Mouse (Mus musculus): ENCODE measurements around the gene Eps8l3.
A peak's percentile ranks its signal among the peaks of the same experiment; 100 is the strongest.
"Not testable (repeated sequence)": the region's sequence is repeated elsewhere in the genome, so short reads cannot be mapped to it uniquely, and the experiment has no call there.

The Eps8l3 gene

DNA sequence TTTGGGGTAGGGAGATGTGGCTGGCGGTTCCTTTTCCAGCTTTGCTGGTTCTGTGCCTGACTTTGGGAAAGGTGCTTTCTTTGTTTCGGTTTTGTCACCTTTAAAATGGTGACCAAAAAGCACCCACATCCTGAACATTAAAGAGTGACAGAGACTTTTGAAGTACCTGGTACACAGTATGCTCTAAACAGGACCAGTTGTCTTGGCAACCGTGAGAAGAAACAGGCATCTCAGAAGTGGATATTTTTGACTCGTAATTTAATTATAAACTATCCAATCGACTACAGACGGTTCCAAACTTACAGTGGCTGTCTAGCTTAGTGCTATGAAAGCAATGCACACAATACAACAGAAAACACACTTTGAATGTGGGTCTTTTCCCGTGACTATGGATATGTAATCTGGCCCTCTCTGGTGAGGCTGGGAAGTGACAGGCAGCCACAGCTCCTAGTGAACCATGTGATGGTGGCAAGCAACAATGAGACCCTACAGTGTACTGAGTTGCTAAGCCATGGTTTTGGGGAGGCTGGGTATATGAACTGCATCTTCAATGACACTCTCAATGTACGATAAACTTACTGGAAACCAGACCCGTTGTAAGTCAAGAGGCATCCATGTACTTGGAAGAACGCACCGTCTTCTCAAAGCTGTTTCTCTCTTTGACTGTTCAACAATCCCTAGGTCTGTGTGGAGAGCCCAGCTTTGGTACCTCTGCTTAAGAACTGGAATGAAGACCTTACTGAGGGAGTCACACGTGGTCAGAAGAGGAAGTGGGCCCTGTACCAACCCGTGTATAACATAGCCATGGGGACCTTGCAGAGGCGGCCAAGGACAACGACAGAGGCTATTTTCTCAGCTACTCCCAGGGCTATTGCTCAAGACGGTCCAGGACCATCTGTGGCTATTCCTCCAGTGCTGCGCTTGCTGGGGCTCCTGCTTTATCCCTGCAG lies 23.5 kb upstream of the Eps8l3 start:
- DNase-seq (ENCODE audit: low spot score in 2 of 2) = no peak

GRCm38 (mm10) chr3:107855368-107855767 lies 21.7 kb upstream of the Eps8l3 start:
- no peak for DNase-seq (ENCODE audit: low spot score in 2 of 2)

GRCm38 (mm10) chr3:107857646-107858045 lies 19.4 kb upstream of the Eps8l3 start:
- no peak for DNase-seq (ENCODE audit: low spot score in 2 of 2)

DNA sequence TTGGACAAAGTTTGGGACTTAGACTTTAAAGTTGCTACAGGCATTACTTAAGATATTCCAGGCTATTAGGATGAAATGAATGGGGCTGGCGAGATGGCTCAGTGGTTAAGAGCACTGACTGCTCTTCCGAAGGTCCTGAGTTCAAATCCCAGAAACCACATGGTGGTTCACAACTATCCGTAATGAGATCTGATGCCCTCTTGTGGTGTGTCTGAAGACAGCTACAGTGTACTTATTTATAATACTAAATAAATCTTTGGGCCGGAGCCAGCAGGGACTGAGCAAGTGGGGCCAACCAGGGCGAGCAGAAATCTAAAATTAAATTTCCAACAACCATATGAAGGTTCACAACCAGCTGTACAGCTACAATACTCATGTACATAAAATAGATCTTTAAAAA lies 15.5 kb upstream of the Eps8l3 start:
- DNase-seq (ENCODE audit: low spot score in 2 of 2) = not testable (repeated sequence)

DNA sequence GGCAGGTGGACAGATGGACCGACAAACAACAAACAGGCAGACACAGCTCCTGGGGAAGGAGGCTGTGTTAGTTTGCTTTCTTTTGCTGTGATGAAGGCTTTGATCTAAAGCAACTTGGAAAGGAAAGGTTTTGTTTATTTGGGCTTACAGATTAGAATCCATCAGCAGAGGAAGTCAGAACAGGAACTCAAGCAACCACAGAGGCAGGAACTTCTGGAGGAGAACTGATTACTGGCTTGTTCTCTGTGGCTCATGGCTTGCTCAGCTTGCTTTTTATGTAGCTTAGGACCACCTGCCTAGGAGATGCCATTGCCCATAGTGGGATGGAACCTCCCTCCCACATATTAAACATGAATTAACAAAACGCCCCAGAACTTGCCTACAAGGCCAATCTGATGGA lies 14.6 kb upstream of the Eps8l3 start:
- no peak for DNase-seq (ENCODE audit: low spot score in 2 of 2)

GRCm38 (mm10) chr3:107863471-107863870 lies 13.6 kb upstream of the Eps8l3 start:
- no peak for DNase-seq (ENCODE audit: low spot score in 2 of 2)

- DNase-seq (ENCODE audit: low spot score in 2 of 2) = peak; percentile 75 to 89
These were observed 13.0 kb upstream of the Eps8l3 start for GRCm38 (mm10) chr3:107863898-107864603.

DNA sequence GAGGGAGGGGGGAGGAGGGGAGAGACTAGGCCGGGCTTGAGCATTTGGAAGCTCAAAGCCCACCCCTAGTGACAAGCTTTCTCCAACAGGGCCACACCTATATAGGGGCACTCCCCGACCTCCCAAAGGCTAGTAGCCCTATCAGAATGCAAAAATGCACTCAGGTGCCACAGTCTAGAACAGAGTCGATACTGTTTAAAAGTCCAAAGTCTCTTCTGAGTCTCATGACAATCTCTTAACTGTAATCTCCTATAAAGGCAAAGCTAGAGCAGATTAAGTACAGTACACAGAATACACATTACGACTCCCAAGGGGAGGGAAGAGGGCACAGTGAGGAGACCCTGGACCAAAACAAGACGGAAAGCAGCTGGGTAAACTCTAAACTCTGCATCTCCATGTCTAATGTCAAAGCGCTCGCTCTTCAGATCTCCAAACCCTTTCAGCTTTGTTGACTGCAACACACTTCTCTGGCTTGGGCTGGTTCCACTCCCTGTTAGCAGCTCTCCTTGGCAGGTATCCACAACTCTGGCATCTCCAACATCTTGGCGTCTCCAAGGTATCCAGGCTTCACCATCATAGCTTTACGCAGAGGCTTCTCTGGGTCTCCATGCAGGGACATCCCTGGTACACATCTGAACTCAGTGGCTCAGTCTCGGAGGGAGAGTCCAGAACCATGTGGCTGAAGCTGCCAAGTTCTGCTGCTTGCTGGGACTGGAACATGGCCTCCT lies 11.5 kb upstream of the Eps8l3 start:
- no peak for DNase-seq (ENCODE audit: low spot score in 2 of 2)

- peak; percentile 79 to 89 for DNase-seq (ENCODE audit: low spot score in 2 of 2)
These were observed 9.9 kb upstream of the Eps8l3 start for GRCm38 (mm10) chr3:107867086-107867485.

DNA sequence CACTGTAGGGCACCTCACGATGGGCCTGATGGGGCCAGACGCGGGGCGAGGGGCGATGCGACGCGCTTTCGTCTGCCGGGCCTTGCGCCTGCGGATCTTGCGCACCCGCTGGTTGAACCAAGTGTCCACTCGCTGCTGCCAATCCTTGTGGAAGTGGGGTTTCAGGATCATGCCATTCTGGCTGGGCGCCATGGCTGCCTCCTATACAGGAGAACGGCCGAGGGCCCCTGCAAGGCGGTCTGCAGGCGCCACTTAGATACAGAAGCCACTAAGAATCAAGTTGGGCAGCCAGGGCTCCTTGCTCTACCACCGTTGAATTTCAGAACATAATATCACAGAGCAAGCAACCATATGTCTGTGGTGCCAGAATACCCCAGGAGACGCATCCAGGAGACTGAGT lies 8.6 kb upstream of the Eps8l3 start:
- DNase-seq (ENCODE audit: low spot score in 2 of 2) = no peak

DNA sequence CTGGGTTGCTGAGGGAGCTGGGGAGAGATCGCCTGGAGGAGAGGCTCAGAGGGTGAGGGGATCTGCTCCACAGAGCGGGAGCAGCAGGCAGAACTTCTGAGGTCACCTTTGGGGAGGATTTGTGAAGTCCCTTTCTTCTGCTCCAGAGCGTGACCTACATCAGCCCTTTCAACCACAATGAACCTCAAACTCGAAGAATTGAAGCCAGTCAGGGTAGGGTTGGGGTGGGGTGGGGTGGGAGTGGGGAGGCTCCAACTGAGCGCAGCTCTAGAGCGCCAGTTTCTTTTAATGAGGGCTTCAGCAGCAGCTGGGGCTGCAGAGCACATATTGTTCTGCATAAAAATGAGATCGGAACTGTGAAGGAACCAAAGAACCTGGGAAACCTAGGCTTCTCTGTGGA lies 7.9 kb upstream of the Eps8l3 start:
- no peak for DNase-seq (ENCODE audit: low spot score in 2 of 2)

GRCm38 (mm10) chr3:107869925-107870324 lies 7.1 kb upstream of the Eps8l3 start:
- no peak for DNase-seq (ENCODE audit: low spot score in 2 of 2)

- peak in 1 of 2 experiments; percentile 58 for DNase-seq (ENCODE audit: low spot score in 2 of 2)
These were observed 3.4 kb upstream of the Eps8l3 start for GRCm38 (mm10) chr3:107873335-107874251.

DNA sequence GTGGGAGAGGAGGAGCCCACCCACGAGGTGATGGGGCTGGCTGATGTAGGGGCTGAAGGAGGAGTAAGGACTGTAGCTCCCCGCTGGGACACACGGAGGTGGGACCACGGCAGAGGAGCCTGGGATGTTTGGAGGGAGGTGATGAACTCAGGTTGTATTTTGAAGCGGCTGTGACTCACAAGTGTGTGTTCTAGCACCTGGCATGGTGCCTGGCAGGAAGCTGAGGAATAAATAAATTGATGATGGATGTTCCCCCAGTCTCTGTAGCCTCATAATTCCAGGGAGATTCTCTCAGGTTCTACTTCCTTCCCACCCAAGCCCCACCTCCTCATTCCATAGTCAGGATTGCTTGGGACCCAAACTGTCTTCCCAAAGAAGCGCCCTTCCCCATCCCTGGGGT lies 1.8 kb upstream of the Eps8l3 start:
- no peak for DNase-seq (ENCODE audit: low spot score in 2 of 2)

DNA sequence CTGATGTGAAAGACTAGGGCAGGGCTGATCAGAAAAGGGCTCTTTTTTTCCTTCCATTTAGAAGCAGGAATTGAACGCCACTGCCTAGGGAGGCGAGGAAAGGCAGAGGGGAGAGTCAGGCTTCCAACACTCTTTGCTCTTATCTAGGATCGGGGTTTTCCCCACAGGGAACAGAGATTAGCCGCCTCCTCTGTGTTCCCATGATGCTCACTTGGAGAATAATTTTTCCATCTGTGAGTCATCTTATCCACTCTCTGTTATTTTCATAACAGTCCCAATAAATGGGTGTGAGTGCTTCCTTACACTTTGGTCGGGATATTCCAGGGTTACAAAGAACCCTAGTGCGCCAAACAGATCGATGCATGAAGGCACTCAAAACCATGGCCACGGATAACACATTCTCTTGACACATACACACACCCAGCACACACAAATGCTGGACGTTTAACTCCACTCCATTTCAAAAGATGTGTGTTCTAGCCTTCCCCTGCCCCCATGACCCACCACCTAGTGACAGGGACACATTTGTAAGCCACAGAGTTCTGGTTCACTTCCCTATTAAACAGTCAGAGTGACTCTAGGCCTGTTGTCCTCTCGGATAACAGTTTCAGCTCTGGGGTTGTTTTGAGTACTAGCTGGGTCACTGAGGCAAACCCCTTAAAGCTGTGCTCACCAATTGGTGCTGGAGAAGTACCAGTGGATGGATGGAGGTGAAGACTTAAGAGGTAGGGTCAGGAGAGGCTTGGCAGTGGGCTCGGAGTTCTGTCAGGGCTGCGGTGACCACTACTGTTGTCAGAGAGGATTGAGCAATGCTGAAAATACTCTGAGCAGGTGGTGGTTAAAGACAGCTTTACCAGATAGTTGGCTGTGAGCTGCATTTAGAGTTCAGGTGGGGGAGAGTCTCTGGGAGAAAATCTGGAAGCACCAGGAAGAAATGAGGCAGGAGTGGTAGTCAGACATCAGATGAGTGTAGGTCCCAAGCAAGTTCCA lies 1.0 kb downstream of the Eps8l3 start:
- no peak for DNase-seq (ENCODE audit: low spot score in 2 of 2)

DNA sequence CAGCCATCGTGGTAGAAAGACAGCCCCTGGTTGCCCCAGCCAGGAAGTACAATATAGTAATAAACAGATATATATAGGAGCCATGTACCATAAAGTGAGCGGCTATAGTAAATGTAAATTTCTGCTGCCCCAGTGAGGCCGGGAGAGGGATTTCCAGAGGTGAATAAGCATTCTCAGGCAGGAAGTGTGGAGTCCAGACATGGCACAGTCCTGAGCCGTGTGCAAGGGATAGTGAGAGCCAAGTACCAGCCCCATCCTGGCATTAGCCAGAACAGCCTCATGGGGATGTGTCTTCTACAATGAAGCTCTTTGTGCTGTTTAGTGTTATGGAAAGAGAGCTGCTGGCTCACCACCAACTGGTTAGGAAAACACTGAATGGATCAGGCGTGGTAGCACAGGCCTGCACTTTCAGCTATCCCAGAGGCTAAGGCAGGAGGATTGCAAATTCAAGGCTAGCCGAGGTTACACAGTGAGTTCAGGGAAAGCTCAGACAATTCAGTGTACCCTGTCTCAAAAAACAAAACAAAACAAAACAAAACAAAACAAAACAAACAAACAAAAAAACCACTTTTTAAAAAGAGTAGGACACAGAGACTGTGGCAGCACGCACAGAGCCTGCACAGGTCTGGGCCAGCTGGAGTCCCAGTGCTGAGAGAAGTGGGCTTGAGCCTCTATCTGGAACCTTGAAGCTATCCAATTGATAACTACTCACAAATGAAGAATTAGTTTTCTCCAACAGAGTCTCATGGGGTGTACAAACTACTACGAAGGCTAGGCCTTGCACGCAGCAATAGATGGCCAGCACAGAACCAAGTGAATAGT lies 10.9 kb downstream of the Eps8l3 start:
- DNase-seq (ENCODE audit: low spot score in 2 of 2) = no peak

- not testable (repeated sequence) for DNase-seq (ENCODE audit: low spot score in 2 of 2)
These were observed 12.2 kb downstream of the Eps8l3 start for GRCm38 (mm10) chr3:107889236-107889635.

- no peak for DNase-seq (ENCODE audit: low spot score in 2 of 2)
These were observed 18.2 kb downstream of the Eps8l3 start for GRCm38 (mm10) chr3:107895194-107895719.
